Mouse (Mus musculus) ovary, postnatal 36 days (tissue): ENCODE results near the gene Acy3.
"Not testable (repeated sequence)": the region's sequence is repeated elsewhere in the genome, so short reads cannot be mapped to it uniquely, and the experiment has no call there.

Experiments
- DNase-seq: peaks from one replicate; pipeline ENCODE4 v3.0.0; 2022; ENCODE audit warnings: low spot score, mixed read lengths

Acy3 gene

GRCm38 (mm10) chr19:4003641-4004040 is 17.3 kb downstream of the Acy3 start:
- no peak for DNase-seq

GRCm38 (mm10) chr19:4004331-4004730 is 18.0 kb downstream of the Acy3 start:
- DNase-seq, result no peak

- no peak for DNase-seq
These were observed 18.7 kb downstream of the Acy3 start for GRCm38 (mm10) chr19:4005091-4005490.

- DNase-seq, result no peak
These were observed 19.6 kb downstream of the Acy3 start for GRCm38 (mm10) chr19:4005971-4006370.

GRCm38 (mm10) chr19:4011086-4011485 is 24.7 kb downstream of the Acy3 start:
- DNase-seq, result no peak

GRCm38 (mm10) chr19:4012432-4013022 is 26.2 kb downstream of the Acy3 start, which contains the start of gene Ndufv1:
Gene Ndufv1 (minus strand): TSS chr19:4012806.
- peak; percentile 93 for DNase-seq

- DNase-seq, result no peak
These were observed 26.7 kb downstream of the Acy3 start for GRCm38 (mm10) chr19:4013066-4013465.

GRCm38 (mm10) chr19:4014802-4015201 is 28.4 kb downstream of the Acy3 start:
- DNase-seq, result no peak

- DNase-seq, result no peak
These were observed 29.3 kb downstream of the Acy3 start for GRCm38 (mm10) chr19:4015635-4016034.

- no peak for DNase-seq
These were observed 31.7 kb downstream of the Acy3 start for GRCm38 (mm10) chr19:4017921-4018587.

- DNase-seq, result peak; percentile 75
These were observed 32.6 kb downstream of the Acy3 start for GRCm38 (mm10) chr19:4018743-4019583.

GRCm38 (mm10) chr19:4023185-4023584 is 36.8 kb downstream of the Acy3 start:
- DNase-seq, result no peak

- no peak for DNase-seq
These were observed 41.2 kb downstream of the Acy3 start for GRCm38 (mm10) chr19:4027576-4027975.

GRCm38 (mm10) chr19:4032668-4033067 is 46.3 kb downstream of the Acy3 start:
- no peak for DNase-seq

GRCm38 (mm10) chr19:4033298-4033697 is 46.9 kb downstream of the Acy3 start:
- DNase-seq, result no peak

GRCm38 (mm10) chr19:4033742-4034141 is 47.4 kb downstream of the Acy3 start:
- no peak for DNase-seq

- DNase-seq, result no peak
These were observed 50.1 kb downstream of the Acy3 start for GRCm38 (mm10) chr19:4036327-4037045.

- not testable (repeated sequence) for DNase-seq
These were observed 50.9 kb downstream of the Acy3 start for GRCm38 (mm10) chr19:4037154-4037787.

- DNase-seq, result peak; percentile 88
These were observed 51.4 kb downstream of the Acy3 start, which contains the start of gene Gstp1 for GRCm38 (mm10) chr19:4037788-4038232. Gene Gstp1 (minus strand): TSS chr19:4037985.
